Mouse (Mus musculus): ENCODE measurements around the gene Stx8. TPM values are rescaled to one million over a fixed set of nuclear protein-coding genes. Genes with fewer than 3 reads are reported as not detected.

The Stx8 gene
- total RNA-seq (2021): 10 to 100 TPM; 26.2 to 29.9 TPM
- long read RNA-seq, experiment 1, full-length matches to known transcripts: 17 of 19 reads
- long read RNA-seq, experiment 1, partial matches to known transcripts: 0 of 19 reads
- long read RNA-seq, experiment 1, other reads (novel, unspliced or antisense): 2 of 19 reads
- long read RNA-seq, experiment 2, full-length matches to known transcripts: 11 of 13 reads
- long read RNA-seq, experiment 2, partial matches to known transcripts: 2 of 13 reads
- long read RNA-seq, experiment 2, other reads (novel, unspliced or antisense): 0 of 13 reads

DNA sequence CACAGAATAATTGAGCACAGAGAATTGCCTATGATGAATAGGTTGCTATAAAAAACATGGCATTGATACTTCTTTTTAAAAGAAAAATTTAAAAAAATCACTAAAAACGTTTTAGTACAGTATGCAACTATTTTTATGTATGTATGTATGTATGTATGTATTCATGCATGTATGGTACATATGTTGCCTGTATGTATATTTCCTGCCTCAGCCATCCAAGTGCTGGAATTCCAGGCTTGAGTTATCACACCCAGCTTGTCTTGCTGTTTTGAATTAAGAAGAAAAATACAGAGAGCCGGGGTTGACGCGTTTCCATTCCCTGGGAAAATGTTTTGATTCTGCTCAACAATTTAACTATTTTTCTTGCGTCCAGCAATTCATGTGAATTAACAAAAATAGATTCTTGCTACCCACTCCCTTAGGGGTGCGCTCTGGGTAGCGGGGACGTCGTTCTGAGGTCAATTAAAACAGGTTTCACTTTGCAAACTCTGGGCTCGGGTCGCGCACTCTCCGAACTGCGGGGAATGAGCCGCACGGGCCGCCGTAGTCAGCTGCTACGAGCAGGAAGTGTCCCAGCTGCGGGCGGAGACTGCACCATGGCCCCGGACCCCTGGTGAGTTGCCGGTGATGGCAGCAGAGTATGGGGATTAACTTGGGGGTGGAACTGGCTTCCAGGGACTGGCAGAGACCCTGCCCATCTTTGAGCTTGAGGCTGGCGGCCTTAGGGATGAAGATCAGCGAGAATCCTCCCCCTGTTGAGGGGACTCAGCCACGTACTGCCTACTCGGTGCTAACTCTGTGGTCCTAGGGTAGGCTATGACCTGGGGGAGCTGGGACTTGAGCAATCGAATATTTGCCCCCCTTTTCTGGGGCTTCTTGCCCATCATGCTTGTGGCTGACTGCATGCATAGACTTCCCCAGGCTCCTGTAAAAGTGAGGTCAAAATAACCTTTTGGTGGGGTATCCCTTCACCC lies at the start of gene Stx8:
Gene Stx8, plus strand, starts transcription at position 289 of the 974 bp plus-strand sequence.
- DNase-seq: peak; percentile 94 to 98

DNA sequence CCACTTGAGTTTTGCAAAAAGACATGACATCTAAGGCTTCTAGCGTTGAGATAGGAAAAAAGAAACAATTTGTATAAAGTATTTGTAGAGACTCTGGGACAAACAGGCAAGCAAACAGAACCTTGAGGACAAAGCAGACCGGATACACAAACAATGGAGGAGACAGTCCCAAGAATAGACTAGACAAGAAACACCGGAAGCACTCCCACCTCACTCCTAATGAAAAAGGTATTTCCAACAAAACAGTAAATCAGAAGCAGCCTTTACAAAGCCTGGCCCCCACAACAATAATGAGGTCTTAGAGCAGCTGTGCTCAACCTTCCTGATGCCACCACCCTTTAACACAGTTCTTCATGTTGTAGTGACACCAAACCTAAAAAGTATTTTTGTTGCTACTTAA lies 48.9 kb upstream of the Stx8 start:
- peak in 1 of 2 experiments; percentile 42 for DNase-seq

DNA sequence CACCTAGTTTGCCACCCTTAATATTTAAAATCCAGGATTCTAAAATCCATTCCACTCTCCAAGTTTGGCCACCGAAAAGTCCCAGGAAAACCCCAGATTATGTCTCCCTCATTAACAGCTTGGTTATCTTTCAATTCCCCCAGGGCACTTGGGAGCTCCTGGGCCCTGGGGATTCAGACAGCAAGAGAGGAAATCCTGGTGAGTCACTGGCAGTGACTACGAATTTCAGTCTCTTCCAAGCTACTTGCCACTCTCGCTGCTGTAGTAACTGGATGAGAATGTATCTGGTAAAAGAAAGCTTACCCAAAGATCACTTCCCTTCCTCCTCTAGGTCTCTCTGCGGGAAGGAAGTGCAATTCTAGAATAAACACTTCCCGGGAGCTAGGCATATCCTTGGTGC lies 46.4 kb upstream of the Stx8 start:
- DNase-seq: peak in 1 of 2 experiments; percentile 16

DNA sequence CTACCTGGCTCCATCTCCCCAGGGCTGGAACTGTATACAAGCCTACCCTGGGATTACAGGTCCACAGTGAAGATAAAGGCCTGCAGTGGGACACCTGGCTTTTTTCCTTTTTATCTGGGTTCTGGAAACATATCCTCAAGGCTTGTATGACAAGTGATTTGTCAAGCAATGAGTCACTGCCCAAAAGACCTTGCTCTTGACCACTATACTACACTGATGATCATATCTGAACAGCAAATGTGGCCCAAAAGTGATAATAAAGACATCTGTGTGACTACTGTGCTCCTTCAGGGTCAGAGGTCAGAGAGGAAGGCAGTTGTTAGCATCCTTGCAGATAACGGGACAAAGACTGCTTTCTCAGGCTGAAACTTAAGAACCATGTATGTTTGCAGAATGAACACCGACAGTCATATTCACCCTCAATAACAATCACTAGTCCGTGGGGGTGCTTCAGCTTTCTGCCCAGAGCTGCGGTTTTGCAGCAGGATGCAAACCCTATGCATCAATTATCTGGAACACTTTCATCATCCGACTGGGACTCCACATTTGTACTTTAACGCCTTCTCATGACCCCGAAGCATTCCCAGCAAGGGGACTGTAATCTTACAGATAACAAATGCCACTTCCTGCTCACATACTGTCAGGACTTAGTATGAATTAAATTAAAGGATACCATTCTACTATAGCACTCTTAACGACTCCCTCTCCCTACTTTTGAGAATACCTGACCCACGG lies 45.6 kb upstream of the Stx8 start:
- no peak for DNase-seq

DNA sequence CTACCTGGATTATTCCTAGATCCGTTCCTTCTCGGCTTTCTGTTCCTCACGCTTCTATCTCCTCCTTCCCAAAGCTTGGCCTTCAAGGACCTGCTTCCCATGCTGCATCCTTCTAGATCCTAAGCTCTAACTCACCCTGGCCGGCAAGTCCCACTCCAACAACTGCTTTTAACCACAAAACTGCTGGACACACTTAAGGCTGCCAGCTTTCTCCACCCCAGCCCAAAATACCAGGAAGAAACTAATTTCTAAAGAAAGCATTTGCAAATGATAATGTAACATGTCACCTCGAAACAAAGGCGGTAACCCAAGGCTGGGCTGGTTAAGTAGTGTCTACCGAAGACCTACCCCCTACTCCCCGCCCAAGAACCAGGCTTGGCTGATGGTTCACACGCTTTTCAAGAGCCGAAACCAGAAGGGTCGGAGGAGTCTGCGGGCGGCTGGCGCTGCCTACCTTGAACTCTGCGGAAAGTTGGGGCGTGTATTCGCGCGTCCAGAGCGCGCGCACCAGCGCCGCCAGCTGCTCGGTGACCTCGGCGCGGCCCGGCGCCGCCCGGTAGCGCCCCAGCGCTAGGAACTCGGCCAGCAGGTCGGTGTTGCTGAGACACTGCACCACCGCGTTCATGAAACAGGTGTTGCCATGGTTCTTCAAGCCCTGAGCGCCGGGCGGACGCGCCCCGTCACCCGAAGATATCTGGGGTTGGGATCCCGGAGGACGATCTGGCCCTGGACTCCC lies 44.7 kb upstream of the Stx8 start:
- peak; percentile 54 to 60 for DNase-seq

DNA sequence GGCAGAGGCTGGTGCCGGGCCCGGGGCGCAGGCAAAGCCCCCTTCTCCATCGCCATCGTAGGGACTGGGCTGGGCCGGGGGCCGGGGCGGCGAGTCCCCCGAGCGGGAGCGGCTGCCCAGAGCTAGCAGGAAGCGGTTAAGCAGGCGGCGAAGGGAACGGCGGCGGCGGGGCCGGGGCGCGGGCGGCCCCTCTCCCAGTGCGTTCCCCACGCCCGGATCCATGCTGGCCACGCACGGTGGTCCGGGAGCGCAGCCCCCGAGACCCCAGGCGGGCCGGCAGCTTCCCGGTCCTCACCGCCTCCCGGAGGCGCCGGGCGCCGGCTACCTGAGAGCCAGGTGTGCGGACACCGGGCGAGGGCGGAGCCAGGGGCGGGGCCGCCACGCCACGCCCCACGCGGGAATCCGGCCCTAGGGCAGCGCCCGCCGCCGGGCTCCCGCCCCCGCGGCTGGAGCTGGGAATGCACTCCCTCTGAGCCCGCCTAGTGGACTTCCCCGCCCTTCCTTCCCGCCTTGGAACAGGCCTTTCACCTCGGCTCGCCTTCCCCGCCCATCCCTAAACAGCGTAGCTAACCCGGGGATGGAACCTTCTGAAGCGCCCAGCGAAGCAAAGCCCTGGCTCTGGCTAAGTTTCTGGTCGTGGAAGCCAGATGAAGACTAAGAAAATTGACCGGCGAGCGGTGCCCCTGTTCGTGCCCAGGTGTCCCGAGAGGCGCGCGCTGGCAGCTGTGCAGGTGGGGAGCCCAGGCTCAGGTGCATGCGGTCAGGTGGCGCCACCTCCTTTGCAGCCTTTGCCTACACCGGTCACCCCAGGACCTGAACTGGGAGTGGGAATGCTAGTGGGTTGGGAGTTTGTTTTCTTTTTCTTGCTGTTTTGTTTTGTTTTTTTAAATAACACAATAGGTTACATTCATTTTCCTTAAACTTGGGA lies 43.9 kb upstream of the Stx8 start, which contains the start of gene Usp43:
Gene Usp43, minus strand, starts transcription at position 327 of the 928 bp plus-strand sequence.
- peak; percentile 75 to 88 for DNase-seq

DNA sequence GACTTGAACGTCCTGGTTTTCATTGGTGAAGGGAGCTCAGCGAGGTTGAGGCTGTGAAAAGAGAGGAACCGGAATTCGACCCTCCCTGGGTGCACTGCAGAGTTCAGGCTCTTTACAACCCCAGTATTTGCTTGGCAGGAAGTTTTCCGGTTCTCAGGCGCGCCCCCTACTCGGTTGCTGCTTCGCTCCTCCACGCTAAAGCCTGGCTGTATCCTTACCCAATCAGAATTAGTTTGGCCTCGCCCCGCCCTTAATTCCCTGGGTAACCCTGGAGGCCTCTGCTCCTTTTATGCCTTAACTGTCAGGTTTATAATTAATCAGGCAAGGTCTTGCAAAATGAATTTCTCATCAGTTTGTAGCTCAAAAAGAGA lies 43.3 kb upstream of the Stx8 start:
- peak; percentile 82 to 83 for DNase-seq

DNA sequence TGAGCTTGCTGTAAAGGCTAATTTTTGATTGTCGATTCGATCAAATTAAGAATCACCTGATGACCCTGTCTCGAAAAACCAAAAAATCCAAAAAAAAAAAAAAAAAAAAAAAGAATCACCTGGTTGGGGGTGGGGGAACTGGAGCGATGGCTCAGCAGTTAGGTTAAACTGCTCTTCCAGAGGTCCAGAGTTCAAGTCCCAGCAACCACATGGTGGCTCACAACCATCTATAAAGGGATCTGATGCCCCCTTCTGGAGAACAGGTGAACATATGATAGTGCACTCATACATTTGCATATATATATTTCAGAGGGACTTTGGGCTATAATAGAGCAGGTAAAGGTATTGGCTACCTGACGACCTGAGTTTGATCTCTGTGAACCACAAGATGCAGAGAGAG lies 42.3 kb upstream of the Stx8 start:
- DNase-seq: no peak

DNA sequence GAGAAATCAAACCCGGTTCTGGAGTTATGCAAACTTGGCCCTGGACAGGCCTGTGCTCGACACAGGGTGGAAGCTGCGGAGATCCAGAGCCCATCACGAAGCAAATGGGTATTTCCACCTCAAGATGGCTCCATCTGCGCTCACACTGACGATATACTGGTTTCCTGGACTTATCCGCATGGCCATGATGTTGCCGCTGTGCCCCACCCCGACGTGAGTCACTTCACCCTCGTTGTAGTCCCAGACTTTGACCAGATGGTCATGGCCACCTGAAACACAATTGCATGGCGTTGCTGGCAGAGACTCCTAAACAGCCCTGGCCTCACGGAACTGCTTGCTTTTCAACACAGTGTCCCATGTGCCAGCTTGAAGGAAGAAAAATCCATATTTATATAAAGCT lies 41.0 kb upstream of the Stx8 start:
- no peak for DNase-seq

DNA sequence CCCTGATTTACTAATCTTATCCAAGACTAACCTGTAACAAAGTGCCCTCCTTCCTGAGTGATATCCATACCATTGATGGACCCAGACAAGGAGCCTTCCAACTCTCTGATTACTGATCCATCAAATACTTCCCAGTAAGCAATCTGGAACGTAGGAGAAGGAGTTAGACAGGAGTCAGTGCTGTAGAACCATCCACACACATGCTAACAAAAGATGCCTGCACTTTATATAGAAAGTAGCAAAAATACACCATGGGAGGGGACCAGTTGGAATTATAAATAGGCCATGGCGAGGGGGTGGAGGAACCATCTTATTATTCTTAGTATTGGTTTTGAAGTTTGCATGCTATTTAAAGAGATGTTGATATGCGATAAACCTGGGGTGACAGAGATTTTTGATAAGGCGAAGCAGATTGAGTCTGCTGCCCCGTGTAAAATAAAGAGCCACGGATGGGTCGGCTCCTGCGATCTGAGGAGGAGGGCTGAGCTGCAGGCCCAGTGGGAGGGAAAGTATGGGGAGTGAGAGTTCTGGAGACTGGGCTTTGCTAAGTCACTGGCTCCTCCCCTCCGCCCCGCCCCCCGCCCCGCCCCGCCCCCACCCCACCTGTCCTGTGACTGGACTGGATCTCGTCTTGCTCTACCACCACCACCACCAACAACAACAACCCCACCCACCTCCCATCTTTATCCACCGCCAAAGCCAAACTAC lies 39.5 kb upstream of the Stx8 start:
- no peak for DNase-seq

DNA sequence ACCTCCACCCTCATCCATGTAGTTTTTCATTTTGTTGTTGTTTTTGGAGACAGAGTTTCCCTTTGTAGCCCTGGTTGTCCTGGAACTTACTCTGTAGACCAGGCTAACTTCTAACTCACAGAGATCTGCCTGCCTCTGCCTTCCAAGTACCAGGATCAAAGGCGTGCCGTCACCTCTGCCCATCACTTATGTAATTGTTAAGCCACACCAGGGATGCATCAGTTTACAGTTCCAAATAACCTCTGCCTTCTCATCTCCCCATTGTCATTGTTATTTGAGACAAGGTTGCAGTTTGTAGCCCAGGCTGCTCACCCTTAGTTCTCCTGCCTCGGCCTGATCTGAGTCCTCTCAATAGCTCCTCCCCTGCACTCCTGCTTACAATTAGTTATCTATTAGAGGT lies 33.8 kb upstream of the Stx8 start:
- DNase-seq: no peak

DNA sequence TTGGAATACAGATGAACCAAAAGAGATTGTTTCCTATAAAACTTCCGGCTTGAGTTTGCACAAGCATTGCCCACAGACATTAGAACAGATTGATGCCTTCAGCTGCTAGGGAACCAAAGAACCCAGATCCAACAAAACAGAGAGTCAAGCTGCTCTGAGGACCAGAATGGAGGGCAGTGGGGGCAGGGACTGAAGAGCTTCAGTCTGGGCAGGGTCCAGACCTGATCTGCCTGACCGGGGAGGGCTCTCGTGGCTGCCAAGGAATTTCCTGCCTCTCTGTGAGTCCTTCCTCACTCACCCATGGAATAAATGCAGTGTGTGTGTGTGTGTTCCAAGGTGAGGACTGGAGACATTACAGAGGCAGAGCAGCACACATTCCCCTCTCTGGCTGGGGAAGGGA lies 17.8 kb upstream of the Stx8 start:
- no peak for DNase-seq

DNA sequence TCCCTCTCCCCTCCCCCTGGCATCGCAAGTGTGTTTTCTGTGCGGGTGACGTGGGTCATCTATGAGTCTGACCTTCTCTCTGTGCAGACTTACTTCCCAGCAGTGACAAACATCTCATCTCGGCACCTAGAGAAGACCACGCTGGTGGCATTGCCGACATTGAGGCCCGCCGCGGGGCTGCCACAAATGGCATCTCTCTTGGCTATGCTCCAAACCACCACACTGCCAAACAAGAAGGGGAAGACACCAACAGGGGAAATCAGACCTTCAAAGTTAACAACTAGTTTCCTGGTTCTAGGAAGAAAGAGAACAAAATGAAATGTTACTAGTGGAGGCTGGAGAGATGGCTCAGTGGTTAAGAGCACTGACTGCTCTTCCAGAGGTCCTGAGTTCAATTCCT lies 16.5 kb upstream of the Stx8 start:
- no peak for DNase-seq

DNA sequence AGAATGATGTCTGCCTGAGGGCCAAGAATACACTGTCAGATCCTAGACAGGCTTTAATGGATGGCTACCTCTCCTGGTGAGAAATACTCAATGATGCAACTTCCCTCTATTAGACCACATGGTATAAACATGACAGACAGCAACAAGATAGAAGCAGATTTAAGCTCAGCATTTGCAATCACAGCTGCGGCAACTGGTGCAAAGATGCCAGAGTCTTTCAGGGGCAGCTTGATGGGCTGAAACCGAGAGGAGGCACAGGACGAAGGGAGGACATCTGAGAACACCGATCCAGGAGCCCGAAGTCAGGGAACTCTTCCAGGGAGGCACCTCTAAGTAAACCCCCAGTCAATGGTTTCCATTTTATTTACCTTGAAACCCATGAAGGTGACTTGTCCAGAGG lies 12.4 kb upstream of the Stx8 start:
- DNase-seq: no peak

DNA sequence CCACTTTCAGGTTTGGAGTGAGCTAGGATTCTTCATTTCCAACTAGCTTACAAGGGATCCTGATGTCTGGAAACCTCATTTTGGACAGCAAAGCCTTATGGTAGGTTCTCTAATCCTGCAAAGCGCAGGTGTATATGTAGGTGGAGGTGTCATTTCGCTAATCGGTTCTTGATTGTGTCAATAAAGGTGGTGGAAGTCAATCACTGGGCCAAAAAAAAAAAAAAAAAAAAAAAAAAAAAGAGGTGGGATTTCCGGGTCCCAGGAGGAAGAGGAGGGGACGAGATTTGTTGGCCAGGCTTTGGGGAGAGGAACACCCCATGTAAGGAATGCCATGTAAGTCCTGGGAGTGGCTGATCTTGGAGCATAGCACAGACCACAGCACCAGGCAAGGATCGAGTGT lies 11.6 kb upstream of the Stx8 start:
- DNase-seq: no peak

DNA sequence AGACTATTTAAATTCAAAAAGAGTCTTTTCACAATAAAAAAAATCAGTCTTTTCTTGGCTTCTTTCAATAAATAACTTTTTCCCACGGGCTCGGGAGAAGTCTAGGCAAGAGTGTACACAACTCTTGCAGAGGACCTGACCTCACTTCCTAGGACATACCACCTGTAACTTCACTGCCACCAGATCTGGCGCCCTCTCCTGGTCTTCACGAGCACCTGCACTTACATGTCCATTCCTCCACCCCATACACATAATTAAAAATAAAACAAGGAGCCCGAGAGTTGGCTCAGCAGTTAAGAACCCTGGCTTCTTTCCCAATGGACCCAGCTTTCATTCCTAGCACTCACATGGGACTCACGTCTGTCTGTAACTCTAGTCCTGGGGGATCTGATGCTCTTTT lies 1.9 kb upstream of the Stx8 start:
- no peak for DNase-seq

DNA sequence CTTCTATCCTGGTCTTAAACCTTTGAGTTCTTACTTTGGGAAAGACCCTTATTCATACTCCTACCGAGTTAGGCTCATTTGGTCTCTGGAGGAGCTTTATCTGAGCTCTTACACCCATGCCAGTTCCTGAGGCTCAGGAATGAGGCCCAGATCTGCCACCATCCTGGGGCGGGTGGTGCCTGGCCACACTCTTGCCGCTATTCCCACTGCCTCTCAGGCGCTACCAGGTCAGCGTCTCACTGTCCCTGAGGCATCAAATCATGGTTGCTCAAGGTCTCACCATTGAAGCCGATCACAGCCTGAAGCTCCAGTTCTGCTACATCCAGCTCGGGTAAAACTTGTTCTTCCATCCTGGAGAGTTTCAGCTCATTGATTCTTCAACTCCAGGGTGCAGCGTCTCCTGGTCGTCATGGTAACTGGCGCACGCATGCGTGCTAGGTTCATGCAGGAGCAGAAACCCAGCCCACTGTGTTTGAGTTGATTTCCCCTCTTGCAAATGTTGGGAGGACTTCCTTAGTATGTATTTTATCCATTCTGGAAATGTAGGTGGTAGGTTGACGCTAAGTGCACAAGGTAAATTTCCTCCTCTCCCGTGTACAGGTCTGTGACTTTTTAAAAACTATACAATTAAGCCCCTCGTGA lies 630 bp upstream of the Stx8 start, which contains the start of gene Cfap52:
Gene Cfap52, minus strand, starts transcription at position 410 of the 642 bp plus-strand sequence.
- peak; percentile 84 to 89 for DNase-seq

DNA sequence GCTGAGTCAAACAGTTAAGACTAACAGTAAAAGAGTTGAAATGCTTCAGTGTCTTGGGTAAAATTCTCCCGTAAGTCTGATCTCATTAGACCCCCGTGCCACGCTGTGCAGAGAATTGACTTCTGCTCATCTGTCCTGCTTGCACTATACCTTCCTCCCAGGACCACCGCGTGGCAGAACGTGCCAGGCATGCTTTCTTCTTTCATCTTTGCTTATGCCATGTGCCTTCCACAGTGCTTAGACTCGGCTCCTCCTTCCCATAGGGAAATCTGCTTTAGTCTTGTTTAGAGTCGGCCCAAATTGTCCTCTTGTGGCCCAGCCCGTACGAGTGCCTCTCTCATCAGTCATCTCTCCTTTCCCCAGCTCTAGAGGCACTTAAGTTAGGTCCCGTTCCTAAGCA lies 1.8 kb downstream of the Stx8 start:
- DNase-seq: no peak

DNA sequence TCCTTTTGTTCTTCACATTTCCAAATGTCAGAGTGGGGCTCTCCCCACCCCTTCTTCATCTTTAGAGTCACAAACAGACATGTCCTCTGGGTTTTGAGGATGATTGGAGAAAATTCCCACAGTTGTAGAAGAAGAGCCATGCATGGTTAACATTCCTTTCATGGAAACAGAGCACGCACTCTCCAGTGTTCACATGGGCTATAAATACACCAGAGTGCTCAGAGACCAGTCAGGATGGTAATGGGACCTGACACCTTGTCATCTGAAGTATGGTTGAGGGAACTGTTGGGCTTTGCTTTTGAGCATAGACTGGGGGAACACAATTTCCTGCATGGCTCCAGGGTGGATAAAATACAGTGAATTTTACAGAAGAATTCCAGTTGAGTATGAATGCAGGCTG lies 6.6 kb downstream of the Stx8 start:
- DNase-seq: no peak

DNA sequence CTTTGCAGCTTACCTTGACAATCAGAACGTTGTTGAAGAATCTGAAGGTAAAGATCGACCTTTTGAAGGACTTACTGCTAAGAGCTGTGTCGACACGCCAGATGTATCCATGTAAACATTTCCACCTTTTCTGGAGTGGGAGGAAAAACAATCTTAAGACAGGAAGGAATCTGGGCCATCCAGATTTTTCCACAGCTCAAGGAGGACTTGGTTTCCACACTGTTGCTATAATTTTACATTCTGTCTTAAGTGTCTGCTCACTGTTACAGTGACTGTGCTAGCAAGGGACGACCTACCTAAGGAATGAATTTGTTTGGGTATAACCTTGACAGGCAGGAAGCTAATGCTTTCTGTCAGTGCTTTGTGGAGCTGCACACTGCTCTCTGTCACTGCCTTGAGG lies 7.2 kb downstream of the Stx8 start:
- DNase-seq: no peak

All from heart, adult 18-20 months (tissue).